Mouse (Mus musculus) hindbrain, embryonic 12.5 days (tissue): ENCODE measurements at regions not wholly inside any gene's neighbourhood (a gene's known extent, or its start where the extent isn't known, plus 50 kb on each side); places are given as distances from the start of the nearest gene placed in this dataset.

Source experiments
- ATAC-seq: fragments of 200-750 bp; cut with Nextera tagmentation; 2 replicates; pipeline ENCODE4 v1.8.0; 2017; ENCODE audit warnings: moderate TSS enrichment; ENCODE audit not compliant: low FRiP score
- H3K27ac ChIP-seq: fragments of 300-500 bp; sonication (generic); 2 replicates; pipeline ENCODE4 v1.5.1; 2016; ENCODE audit warnings: mild to moderate bottlenecking
- H3K27me3 ChIP-seq: fragments of 300-500 bp; sonication (generic); 2 replicates; pipeline ENCODE4 v1.6.1; 2016; ENCODE audit warnings: mild to moderate bottlenecking
- H3K36me3 ChIP-seq: fragments of 300-500 bp; sonication (generic); 2 replicates; pipeline ENCODE4 v1.6.1; 2016; ENCODE audit warnings: mild to moderate bottlenecking
- H3K4me1 ChIP-seq: fragments of 300-500 bp; sonication (generic); 2 replicates; pipeline ENCODE4 v1.6.1; 2016
- H3K4me2 ChIP-seq: fragments of 300-500 bp; sonication (generic); replicated peaks from 2 replicates; pipeline ENCODE4 v1.6.1; 2016; ENCODE audit warnings: mild to moderate bottlenecking
- H3K4me3 ChIP-seq: fragments of 300-500 bp; sonication (generic); 2 replicates; pipeline ENCODE4 v1.5.1; 2016; ENCODE audit warnings: mild to moderate bottlenecking
- H3K9ac ChIP-seq: fragments of 300-500 bp; sonication (generic); 2 replicates; pipeline ENCODE4 v1.6.1; 2016; ENCODE audit warnings: mild to moderate bottlenecking, moderate library complexity
- H3K9me3 ChIP-seq: fragments of 300-500 bp; sonication (generic); replicated peaks from 2 replicates; pipeline ENCODE4 v1.6.1; 2016; ENCODE audit warnings: mild to moderate bottlenecking
- WGBS: fragments of 180-500 bp; shearing (Covaris S2); methylation state at CpG from one replicate; pipeline ENCODE4 v1.1.7; 2016; 5-methylcytosine and 5-hydroxymethylcytosine counted together

DNA sequence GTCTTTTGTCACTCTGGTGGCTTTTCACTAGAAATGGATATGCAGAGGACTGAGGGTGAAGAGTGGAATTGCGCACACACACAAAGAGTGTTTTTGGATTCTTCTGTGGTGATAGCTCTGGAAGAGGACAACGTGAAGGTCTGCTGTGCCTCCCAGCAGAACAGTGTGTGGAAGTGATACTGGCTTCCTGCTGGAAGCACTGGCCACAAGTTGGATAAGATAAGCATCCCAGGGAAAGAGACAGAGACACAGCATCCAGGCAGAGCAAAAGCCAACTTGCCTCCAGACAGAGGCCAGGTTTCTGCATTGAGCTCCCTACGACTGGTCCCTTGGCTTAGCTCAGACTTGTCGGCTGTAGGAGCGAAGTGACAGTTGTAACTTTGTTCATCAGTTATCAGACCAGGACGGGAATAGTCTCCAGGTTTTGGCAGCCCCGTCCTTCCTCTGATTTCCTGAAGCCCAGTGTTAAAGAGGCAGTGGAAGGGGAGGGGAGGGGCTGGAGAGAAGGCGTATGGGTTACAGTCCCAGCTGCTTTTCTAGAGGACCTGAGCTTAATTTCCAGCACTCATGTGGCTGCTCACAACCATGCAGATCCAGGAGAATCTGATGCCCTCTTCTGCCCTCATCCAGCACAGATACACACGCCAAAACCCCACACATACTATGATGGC lies 89.2 kb downstream of the Tmem170b start:
- Histone ChIP-seq H3K9ac (no peak overlapping the region), H3K4me1 (no peaks in the 10 kb centered on the region)
- ATAC-seq: no peak

DNA sequence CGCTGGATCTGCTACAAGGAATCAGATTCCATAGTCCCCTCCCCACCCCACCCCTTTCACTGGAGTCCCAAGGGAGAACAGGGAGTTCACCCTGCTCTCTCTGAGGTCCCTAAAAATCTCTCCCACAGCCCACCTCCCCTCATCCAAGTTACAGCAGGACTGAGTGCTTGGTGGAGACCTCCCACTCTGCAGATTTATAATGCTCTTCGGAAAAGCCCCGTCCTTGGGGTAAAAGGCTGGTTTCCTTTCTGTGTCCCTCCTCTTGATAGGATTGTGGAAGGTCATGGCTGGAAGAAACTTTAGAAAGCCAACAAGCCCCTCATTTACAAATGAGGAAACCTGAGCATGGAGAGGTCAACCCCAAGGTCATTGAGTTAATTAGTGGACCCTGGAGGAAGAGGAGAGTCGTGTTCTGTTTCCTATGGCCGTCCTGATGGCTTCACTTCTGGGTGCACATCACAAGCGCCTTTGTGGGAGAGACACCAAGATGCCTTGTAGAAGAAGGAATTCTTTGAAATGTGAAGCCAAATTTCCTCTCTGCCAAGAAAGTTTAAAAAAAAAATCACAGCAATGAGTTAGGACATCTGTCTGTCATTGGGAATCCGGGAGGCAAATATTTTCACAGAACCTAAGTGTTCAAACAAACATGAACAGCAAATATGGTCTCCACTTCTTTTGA lies 91.2 kb downstream of the Tmem170b start:
- no peak for ATAC-seq
- Histone ChIP-seq H3K4me2 (no peak overlapping the region), H3K4me3 (no peak overlapping the region), H3K36me3 (no peaks in the 10 kb centered on the region), H3K27me3 (no peaks in the 10 kb centered on the region), H3K4me1 (no peaks in the 10 kb centered on the region), H3K27ac (no peak overlapping the region), H3K9ac (no peak overlapping the region), H3K9me3 (no peaks in the 10 kb centered on the region)
- WGBS: 63% methylated on average over 7 of the region's 7 CpGs

More for the DNA sequence above, 89.2 kb downstream of the Tmem170b start:
- H3K4me2 ChIP-seq: no peak overlapping the region
- WGBS: 80% methylated on average over 9 of the region's 9 CpGs
- no peaks in the 10 kb centered on the region for H3K36me3 ChIP-seq
- no peaks in the 10 kb centered on the region for H3K9me3 ChIP-seq
- H3K4me3 ChIP-seq: no peak overlapping the region
- no peak overlapping the region for H3K27ac ChIP-seq
- no peaks in the 10 kb centered on the region for H3K27me3 ChIP-seq

DNA sequence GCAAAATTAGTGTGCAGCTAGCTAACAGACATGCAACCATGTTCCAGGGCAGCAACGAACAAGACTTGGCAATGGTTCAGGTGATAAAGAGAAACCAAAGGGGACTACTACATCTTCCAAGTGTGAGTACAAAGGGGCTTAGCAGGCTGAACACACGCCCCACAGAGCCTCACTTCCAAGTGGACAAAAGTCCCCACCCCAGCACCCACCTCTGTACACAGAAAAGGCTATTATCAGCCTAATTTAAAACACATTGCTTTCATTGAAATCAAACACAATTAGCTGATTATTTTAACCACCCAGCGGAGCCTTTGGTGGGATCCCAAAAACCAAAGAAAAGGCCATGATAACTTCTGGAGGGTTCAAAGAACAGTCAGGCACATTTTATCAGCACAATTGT lies 95.6 kb downstream of the Tmem170b start:
- H3K36me3 ChIP-seq: no peaks in the 10 kb centered on the region
- 70% methylated on average over 3 of the region's 3 CpGs for WGBS
- H3K27ac ChIP-seq: no peak overlapping the region
- no peak for ATAC-seq
- H3K9ac ChIP-seq: no peak overlapping the region
- no peaks in the 10 kb centered on the region for H3K27me3 ChIP-seq
- no peaks in the 10 kb centered on the region for H3K9me3 ChIP-seq
- H3K4me2 ChIP-seq: no peak overlapping the region
- no peaks in the 10 kb centered on the region for H3K4me1 ChIP-seq
- no peak overlapping the region for H3K4me3 ChIP-seq

DNA sequence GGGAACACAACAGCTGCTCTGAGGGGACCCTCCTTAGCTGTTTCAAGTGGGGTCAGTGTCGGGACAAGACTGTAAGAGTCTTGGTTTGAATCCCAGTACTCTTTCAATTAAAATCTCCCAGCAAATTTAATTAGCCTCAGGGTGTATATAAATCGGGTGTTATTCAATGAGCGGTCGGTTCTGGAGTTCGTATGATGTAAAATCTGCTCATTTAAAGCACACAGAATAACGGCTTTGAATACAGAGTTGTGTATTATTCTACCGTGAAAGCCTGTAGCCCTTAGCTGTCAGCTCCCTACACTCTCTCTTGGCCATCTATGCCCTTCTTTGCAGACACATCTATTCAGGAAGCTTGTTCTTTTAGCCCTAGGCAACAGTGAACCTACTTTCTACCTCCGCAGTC lies 96.1 kb downstream of the Tmem170b start:
- Histone ChIP-seq H3K4me2 (no peak overlapping the region), H3K4me1 (no peaks in the 10 kb centered on the region), H3K9me3 (no peaks in the 10 kb centered on the region), H3K4me3 (no peak overlapping the region), H3K27me3 (no peaks in the 10 kb centered on the region), H3K36me3 (no peaks in the 10 kb centered on the region), H3K27ac (no peak overlapping the region), H3K9ac (no peak overlapping the region)
- ATAC-seq: no peak
- WGBS: 83% methylated on average over 8 of the region's 8 CpGs

DNA sequence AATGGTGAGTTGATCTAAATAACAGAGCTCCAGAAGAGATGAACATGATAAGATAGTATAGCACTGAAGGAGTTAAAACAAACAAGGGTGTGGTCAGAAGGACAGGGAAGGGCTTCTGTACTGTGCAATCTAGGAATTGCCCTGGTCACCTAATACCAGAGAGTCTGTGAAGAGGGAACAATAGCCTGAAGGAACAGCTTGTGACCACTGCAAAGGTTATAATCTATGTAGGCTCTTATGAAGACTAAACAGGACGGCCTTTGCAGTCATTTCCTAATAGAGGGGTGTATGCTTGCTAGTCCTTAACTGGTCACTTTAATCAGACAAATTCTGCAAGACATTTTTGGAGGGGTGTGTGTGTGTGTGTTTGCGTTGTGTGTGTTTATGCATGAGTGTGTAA lies 97.5 kb downstream of the Tmem170b start:
- H3K27ac ChIP-seq: no peak overlapping the region
- 84% methylated on average over 2 of the region's 2 CpGs for WGBS
- H3K4me1 ChIP-seq: no peaks in the 10 kb centered on the region
- H3K9me3 ChIP-seq: no peaks in the 10 kb centered on the region
- no peaks in the 10 kb centered on the region for H3K27me3 ChIP-seq
- H3K9ac ChIP-seq: no peak overlapping the region
- no peak overlapping the region for H3K4me2 ChIP-seq
- H3K4me3 ChIP-seq: no peak overlapping the region
- ATAC-seq: no peak
- no peaks in the 10 kb centered on the region for H3K36me3 ChIP-seq

DNA sequence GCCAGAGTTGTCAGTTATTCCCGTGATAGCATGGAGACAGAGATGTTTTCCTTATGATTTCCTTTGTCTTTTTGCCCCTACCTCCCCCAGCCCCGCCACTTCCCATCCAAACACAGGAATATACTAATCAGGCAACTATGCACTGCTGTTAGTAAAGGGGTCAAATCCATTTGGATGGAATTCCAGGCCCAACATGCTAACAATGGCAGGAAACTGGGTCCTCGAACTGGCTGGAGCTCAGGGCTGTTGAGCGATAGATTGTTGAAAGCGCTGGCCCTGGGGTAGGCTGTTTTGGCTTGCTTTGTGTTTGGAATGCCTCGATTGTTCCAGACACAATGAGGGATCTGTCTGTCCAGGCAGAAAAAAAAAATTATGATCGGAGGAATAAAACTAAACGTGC lies 97.9 kb downstream of the Tmem170b start:
- H3K4me3 ChIP-seq: no peak overlapping the region
- WGBS: 73% methylated on average over 8 of the region's 8 CpGs
- no peak overlapping the region for H3K4me2 ChIP-seq
- no peak overlapping the region for H3K27ac ChIP-seq
- ATAC-seq: no peak
- no peaks in the 10 kb centered on the region for H3K4me1 ChIP-seq
- H3K36me3 ChIP-seq: no peaks in the 10 kb centered on the region
- H3K9ac ChIP-seq: no peak overlapping the region
- H3K27me3 ChIP-seq: no peaks in the 10 kb centered on the region
- H3K9me3 ChIP-seq: no peaks in the 10 kb centered on the region

DNA sequence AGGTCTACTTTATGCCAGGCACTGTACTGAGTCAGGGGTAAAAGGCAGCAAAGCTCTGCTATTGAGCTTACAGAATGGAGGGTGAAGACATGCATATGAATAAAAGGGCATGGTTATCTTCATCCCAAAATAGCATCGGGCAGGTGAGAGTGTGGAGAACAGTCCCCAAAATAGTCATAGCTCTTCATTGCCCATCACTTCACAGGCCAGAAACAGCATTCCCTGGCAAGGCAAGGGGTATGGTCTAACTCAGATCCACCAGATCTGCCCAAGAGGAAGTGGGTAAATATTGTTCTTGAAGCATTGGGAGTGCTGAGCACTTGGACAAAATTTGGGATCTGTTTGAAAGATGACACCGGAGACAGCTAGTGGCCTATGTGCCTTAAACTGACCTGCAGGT lies 99.1 kb downstream of the Tmem170b start:
- Histone ChIP-seq H3K4me2 (no peak overlapping the region), H3K4me1 (no peaks in the 10 kb centered on the region), H3K9ac (no peak overlapping the region), H3K27ac (no peak overlapping the region), H3K9me3 (no peaks in the 10 kb centered on the region), H3K36me3 (no peaks in the 10 kb centered on the region), H3K27me3 (no peaks in the 10 kb centered on the region), H3K4me3 (no peak overlapping the region)
- WGBS: 92% methylated on average over 2 of the region's 2 CpGs
- no peak for ATAC-seq

DNA sequence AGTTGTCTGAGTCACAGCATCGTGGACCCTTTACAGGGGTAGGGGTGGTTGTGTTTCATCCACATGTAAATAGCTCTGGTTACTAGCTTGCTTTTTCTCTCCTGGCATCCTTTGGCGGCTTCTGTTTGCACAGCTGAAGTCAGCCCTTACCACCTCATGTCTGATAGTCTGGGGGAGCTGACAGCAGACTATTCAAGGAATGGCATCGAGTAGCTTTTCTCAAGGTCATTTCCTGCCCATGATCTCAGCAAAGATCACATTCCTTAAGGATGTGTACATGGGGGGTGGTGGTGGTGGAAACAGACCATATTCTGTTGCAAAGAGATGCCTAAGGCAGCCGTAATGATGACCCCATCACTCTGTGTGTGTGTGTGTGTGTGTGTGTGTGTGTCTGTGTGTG lies 99.9 kb downstream of the Tmem170b start:
- no peak overlapping the region for H3K9ac ChIP-seq
- H3K4me3 ChIP-seq: no peak overlapping the region
- H3K4me2 ChIP-seq: no peak overlapping the region
- ATAC-seq: no peak
- H3K4me1 ChIP-seq: no peaks in the 10 kb centered on the region
- H3K36me3 ChIP-seq: no peaks in the 10 kb centered on the region
- H3K9me3 ChIP-seq: no peaks in the 10 kb centered on the region
- no peaks in the 10 kb centered on the region for H3K27me3 ChIP-seq
- H3K27ac ChIP-seq: no peak overlapping the region
- 58% methylated on average over 4 of the region's 4 CpGs for WGBS

DNA sequence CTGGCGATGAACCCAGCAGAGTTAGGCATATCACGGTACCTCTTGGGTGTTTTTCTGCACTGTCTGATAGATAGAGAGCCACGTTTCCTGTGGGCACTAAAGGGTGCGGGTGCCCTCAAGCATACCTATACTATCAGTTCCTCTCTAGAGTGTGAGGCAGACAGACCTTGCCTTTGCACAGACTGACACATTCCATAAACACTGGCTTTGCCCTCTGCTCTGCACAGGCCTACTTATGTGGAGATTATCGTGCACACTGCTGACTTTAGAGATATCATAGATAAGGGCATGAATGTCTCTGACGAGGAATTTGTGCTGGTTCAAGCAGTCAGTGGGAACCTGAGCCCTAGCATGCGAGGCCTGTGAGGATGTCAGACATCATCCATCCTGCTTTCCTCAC lies 102.1 kb downstream of the Tmem170b start:
- no peaks in the 10 kb centered on the region for H3K36me3 ChIP-seq
- no peak for ATAC-seq
- H3K4me1 ChIP-seq: no peaks in the 10 kb centered on the region
- H3K4me3 ChIP-seq: no peak overlapping the region
- no peaks in the 10 kb centered on the region for H3K27me3 ChIP-seq
- 86% methylated on average over 7 of the region's 7 CpGs for WGBS
- no peak overlapping the region for H3K9ac ChIP-seq
- H3K9me3 ChIP-seq: no peaks in the 10 kb centered on the region
- H3K27ac ChIP-seq: no peak overlapping the region
- H3K4me2 ChIP-seq: no peak overlapping the region

DNA sequence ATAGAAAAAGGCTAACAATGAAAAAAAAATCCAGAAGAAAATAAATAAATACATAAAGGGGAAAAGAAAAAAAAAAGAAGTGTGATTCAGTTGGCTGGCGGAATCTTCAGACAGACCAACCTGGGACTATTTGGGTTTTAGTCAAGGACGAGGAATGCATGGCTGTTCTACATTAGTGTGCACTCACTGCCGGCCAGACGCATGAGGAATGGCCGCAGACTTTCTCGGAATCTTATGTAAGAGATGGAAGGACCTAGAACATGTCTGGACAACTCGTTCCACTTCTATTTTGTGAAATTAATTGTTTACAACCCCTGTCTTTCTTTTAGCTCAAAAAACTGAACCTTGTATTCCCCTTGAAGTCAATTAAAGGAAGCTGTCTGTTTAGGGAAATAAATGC lies 103.4 kb downstream of the Tmem170b start:
- no peak for ATAC-seq
- no peaks in the 10 kb centered on the region for H3K9me3 ChIP-seq
- H3K27me3 ChIP-seq: no peaks in the 10 kb centered on the region
- H3K36me3 ChIP-seq: no peaks in the 10 kb centered on the region
- H3K4me1 ChIP-seq: no peaks in the 10 kb centered on the region
- H3K4me2 ChIP-seq: no peak overlapping the region
- WGBS: 67% methylated on average over 7 of the region's 7 CpGs
- H3K4me3 ChIP-seq: no peak overlapping the region
- no peak overlapping the region for H3K9ac ChIP-seq
- H3K27ac ChIP-seq: no peak overlapping the region

DNA sequence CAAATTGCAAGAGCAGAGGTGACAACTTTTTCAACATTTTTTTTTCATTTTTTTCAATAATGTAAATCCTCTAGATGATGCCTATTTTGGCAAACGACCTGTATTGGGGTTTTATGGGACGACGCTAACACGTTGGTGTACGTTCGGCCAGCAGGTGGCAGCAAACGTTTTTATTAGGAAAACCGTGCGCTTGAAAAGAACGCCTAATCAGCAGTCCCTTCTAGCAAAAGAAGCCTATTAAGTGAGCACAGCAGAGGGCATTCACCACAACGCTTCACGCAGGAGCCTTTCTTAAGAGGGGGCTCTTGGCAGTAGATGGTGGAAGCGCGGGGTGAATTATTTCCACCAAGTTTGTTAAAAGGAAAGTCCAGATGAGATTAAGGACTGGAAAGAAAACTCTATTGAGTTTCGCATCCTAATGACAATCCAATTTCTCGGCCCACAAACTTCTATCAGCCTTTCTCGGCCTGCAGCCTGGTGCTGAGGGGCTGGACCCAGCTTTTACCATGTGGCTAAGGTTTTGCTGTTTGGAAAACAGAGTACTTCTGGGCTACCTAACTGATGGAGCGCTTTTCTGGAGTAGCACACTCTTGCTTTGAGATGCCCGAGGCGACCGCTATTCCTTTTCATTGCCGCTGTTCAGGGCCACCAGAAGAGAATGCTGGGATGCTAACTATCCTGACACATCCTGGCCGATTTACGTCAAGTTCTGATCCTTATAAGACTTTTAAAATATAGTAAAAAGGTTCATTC lies 103.9 kb downstream of the Tmem170b start:
- no peak overlapping the region for H3K4me2 ChIP-seq
- no peak overlapping the region for H3K9ac ChIP-seq
- ATAC-seq: peak; percentile 54; the same call in 1 of the 2 replicates
- no peaks in the 10 kb centered on the region for H3K27me3 ChIP-seq
- no peaks in the 10 kb centered on the region for H3K4me1 ChIP-seq
- H3K27ac ChIP-seq: no peak overlapping the region
- no peak overlapping the region for H3K4me3 ChIP-seq
- WGBS: 36% methylated on average over 24 of the region's 24 CpGs
- H3K9me3 ChIP-seq: no peaks in the 10 kb centered on the region
- H3K36me3 ChIP-seq: no peaks in the 10 kb centered on the region

DNA sequence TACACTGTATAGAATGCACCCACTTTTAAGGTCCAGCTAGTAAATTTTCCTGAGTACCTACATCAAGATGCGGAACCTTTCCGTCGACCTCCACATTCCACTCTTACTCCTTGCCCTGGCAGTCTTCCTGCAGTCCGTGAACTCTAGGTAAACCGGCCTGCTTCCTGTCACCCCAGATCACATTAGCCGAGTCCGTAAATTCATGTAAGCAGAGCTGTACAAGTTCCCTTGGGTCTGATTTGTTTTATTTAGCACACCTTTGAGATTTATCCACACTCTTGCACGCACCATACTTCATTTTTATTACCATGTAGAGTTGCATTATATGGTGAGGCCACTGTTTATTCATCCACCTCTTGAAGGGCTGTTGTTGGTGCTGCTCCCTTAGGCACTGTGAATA lies 106.9 kb downstream of the Tmem170b start:
- H3K4me2 ChIP-seq: no peak overlapping the region
- WGBS: 74% methylated on average over 8 of the region's 8 CpGs

More for the DNA sequence above, 106.9 kb downstream of the Tmem170b start:
- no peaks in the 10 kb centered on the region for H3K27me3 ChIP-seq
- H3K27ac ChIP-seq: no peak overlapping the region
- H3K4me3 ChIP-seq: no peak overlapping the region
- no peak for ATAC-seq
- no peaks in the 10 kb centered on the region for H3K4me1 ChIP-seq
- no peak overlapping the region for H3K9ac ChIP-seq
- no peaks in the 10 kb centered on the region for H3K36me3 ChIP-seq
- H3K9me3 ChIP-seq: no peaks in the 10 kb centered on the region
